Mouse (Mus musculus) MN1 (cell line): ENCODE results near the gene Rere.

Experiments
- DNase-seq: peaks from one replicate; pipeline ENCODE4 v3.0.0-alpha.2; 2016; ENCODE audit warnings: low spot score

Rere gene

GRCm38 (mm10) chr4:150426880-150427476 is 145.5 kb downstream of the Rere start:
- no peak for DNase-seq

GRCm38 (mm10) chr4:150428762-150429161 is 147.3 kb downstream of the Rere start:
- DNase-seq: no peak

- DNase-seq: no peak
Measured at GRCm38 (mm10) chr4:150433827-150434574, 152.6 kb downstream of the Rere start.

GRCm38 (mm10) chr4:150435590-150435989 is 154.1 kb downstream of the Rere start:
- no peak for DNase-seq

- DNase-seq: no peak
Measured at GRCm38 (mm10) chr4:150438621-150439020, 157.2 kb downstream of the Rere start.

- DNase-seq: no peak
Measured at GRCm38 (mm10) chr4:150441931-150442330, 160.5 kb downstream of the Rere start.

GRCm38 (mm10) chr4:150444068-150444467 is 162.6 kb downstream of the Rere start:
- DNase-seq: no peak

- no peak for DNase-seq
Measured at GRCm38 (mm10) chr4:150446617-150447016, 165.2 kb downstream of the Rere start.

- no peak for DNase-seq
Measured at GRCm38 (mm10) chr4:150447517-150447916, 166.1 kb downstream of the Rere start.

GRCm38 (mm10) chr4:150448433-150448832 is 167.0 kb downstream of the Rere start:
- no peak for DNase-seq

- peak; percentile 24 for DNase-seq
Measured at GRCm38 (mm10) chr4:150450081-150450691, 168.7 kb downstream of the Rere start.

- no peak for DNase-seq
Measured at GRCm38 (mm10) chr4:150452155-150452847, 170.9 kb downstream of the Rere start.

- no peak for DNase-seq
Measured at GRCm38 (mm10) chr4:150454571-150455306, 173.3 kb downstream of the Rere start.

GRCm38 (mm10) chr4:150455750-150456149 is 174.3 kb downstream of the Rere start:
- no peak for DNase-seq

GRCm38 (mm10) chr4:150456452-150456851 is 175.0 kb downstream of the Rere start:
- DNase-seq: no peak

- DNase-seq: no peak
Measured at GRCm38 (mm10) chr4:150456886-150457285, 175.4 kb downstream of the Rere start.

GRCm38 (mm10) chr4:150457353-150457752 is 175.9 kb downstream of the Rere start:
- no peak for DNase-seq

- no peak for DNase-seq
Measured at GRCm38 (mm10) chr4:150457771-150458170, 176.3 kb downstream of the Rere start.

- DNase-seq: no peak
Measured at GRCm38 (mm10) chr4:150459022-150459794, 177.8 kb downstream of the Rere start.

GRCm38 (mm10) chr4:150460451-150460850 is 179.0 kb downstream of the Rere start:
- DNase-seq: no peak

- no peak for DNase-seq
Measured at GRCm38 (mm10) chr4:150461011-150461410, 179.6 kb downstream of the Rere start.
